Mouse (Mus musculus) embryonic facial prominence, embryonic 11.5 days (tissue): ENCODE data around the gene Tex36. TPM values are rescaled to one million over a fixed set of nuclear protein-coding genes. Genes with fewer than 3 reads are reported as not detected.

Experiments
- ATAC-seq: fragments of 200-750 bp; cut with Nextera tagmentation; replicated peaks from 2 replicates; pipeline ENCODE4 v1.8.0; 2017; ENCODE audit warnings: low read depth; ENCODE audit not compliant: insufficient number of reproducible peaks, low FRiP score, low TSS enrichment
- DNase-seq: peaks from one replicate; pipeline ENCODE4 v3.0.0-alpha.2; 2015; ENCODE audit warnings: low spot score
- H3K27ac ChIP-seq: fragments of 300-500 bp; sonication (generic); replicated peaks from 2 replicates; pipeline ENCODE4 v1.5.1; 2014; ENCODE audit warnings: mild to moderate bottlenecking, low read depth, low read length, control low read depth
- H3K27me3 ChIP-seq: fragments of 300-500 bp; sonication (generic); 2 replicates; pipeline ENCODE4 v1.6.1; 2014; ENCODE audit warnings: mild to moderate bottlenecking, low read length, moderate library complexity, mixed read lengths; ENCODE audit not compliant: control insufficient read depth, insufficient read depth
- H3K36me3 ChIP-seq: fragments of 300-500 bp; sonication (generic); replicated peaks from 2 replicates; pipeline ENCODE4 v1.6.1; 2014; ENCODE audit warnings: low read depth, mild to moderate bottlenecking, low read length, moderate library complexity, mixed read lengths; ENCODE audit not compliant: control insufficient read depth, insufficient read depth
- H3K4me1 ChIP-seq: fragments of 300-500 bp; sonication (generic); 2 replicates; pipeline ENCODE4 v1.6.1; 2014; ENCODE audit warnings: low read length, mixed read lengths; ENCODE audit not compliant: control insufficient read depth, insufficient read depth
- H3K4me2 ChIP-seq: fragments of 300-500 bp; sonication (generic); 2 replicates; pipeline ENCODE4 v1.6.1; 2014; ENCODE audit warnings: low read depth, mild to moderate bottlenecking, control low read depth, low read length, moderate library complexity
- H3K4me3 ChIP-seq: fragments of 300-500 bp; sonication (generic); 2 replicates; pipeline ENCODE4 v1.5.1; 2014; ENCODE audit warnings: low read depth, low read length, control low read depth
- H3K9ac ChIP-seq: fragments of 300-500 bp; sonication (generic); replicated peaks from 2 replicates; pipeline ENCODE4 v1.6.1; 2014; ENCODE audit warnings: mild to moderate bottlenecking, control low read depth, low read length
- H3K9me3 ChIP-seq: fragments of 300-500 bp; sonication (generic); replicated peaks from 2 replicates; pipeline ENCODE4 v1.6.1; 2016; ENCODE audit warnings: mild to moderate bottlenecking, low read length, inconsistent platforms, mixed read lengths; ENCODE audit not compliant: control insufficient read depth
- WGBS: fragments of 180-500 bp; shearing (Covaris S2); extraction: QIAGEN DNeasy Blood & Tissue Kit; methylation state at CpG from one replicate; pipeline ENCODE4 v1.1.7; 2014; 5-methylcytosine and 5-hydroxymethylcytosine counted together
- polyA plus RNA-seq: library from polyadenylated mRNA; unstranded; fragments of >200 nt; fragmentation: Nextera tagmentation; extraction: Ambion mirVana; gene quantifications from 2 replicates; pipeline ENCODE4 v1.2.1, GENCODE M21; 2014

The Tex36 gene
- polyA plus RNA-seq, 1 experiment from 2014 or later = not detected

DNA sequence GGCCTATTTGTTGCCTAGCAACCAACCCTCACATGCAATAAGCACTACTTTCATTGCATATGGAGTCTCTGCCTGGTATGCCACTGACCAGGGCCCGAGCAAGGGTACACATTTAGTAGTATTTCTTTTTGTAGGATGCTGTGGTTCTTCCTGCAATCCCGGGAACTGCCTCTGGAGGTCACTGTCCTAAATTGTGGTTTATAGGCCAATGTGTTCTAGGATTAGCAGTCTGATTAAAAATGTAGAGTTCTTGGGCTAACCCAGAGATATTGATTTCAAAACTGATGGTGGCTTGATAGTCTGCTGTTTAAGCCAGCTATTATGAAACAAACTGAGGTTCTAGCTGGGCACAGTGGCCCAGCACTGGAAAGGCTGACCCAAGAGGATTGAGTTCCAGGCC lies 30.5 kb upstream of the Tex36 start:
- no peaks in the 10 kb centered on the region for H3K36me3 ChIP-seq
- H3K9ac ChIP-seq = no peak overlapping the region
- no peak overlapping the region for H3K4me2 ChIP-seq
- no peaks in the 10 kb centered on the region for H3K4me1 ChIP-seq
- no peaks in the 10 kb centered on the region for H3K27me3 ChIP-seq
- no peak overlapping the region for H3K27ac ChIP-seq
- H3K4me3 ChIP-seq = no peak overlapping the region
- DNase-seq (peak; percentile 72), ATAC-seq (no peak)
- WGBS = 33% methylated on average over 2 of the region's 2 CpGs
- no peaks in the 10 kb centered on the region for H3K9me3 ChIP-seq

DNA sequence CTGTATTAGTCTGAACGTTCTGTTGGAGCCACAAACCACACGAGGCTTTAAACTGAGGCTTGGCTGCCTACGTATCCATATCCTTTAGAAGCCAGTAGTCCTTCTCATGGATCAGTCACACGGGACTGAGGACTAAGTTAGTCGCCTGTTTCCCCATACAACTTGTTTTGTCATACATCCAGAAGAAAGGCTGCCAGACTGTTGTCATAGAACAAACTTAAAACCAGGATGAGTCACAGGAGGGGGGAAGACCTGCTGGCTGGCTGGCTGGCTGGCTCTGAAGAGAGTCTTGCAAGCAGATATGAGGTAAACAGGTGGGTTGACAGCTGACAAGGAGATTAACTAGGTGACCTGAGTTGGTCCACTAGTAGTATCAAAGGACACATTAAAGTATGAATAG lies 28.9 kb upstream of the Tex36 start:
- Histone ChIP-seq H3K27ac (no peak overlapping the region), H3K9me3 (no peaks in the 10 kb centered on the region), H3K4me1 (no peaks in the 10 kb centered on the region), H3K4me3 (no peak overlapping the region), H3K36me3 (no peaks in the 10 kb centered on the region), H3K4me2 (no peak overlapping the region), H3K9ac (no peak overlapping the region), H3K27me3 (no peaks in the 10 kb centered on the region)
- DNase-seq (no peak), ATAC-seq (no peak)
- WGBS = 77% methylated on average over 5 of the region's 5 CpGs

DNA sequence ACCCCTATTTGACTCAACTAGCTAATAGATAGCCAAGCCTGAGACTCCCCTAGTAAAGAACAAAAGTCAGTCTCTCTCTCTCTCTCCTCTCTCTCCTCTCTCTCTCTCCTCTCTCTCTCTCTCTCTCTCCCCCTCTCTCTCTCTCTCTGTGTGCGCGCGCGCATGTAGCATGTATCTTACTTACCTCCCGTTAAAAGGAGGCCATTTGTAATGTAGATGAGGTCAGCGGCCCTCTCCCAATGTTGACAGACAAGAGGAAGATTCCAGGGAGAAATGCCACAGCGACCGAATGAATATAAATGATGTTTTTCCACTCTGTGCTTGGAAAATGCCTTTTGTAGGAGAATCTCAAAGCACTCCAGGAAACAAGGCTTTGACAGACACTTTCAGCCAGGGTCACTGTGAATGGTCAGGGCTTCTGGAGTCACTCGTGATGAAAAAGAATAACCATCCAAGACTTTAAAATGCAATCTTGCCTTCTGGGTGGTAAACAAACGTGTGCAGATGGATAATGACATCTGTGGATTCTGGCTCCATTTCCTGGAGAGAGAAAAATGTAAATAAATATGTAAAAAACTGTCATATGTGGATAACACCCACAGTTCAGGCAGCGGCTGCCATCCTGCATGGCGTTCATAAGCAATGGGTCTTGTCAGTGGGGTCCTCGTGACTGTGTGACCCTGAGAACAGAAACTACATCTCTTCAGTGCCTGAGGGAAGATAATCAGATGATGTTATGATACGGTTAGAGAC lies 25.4 kb upstream of the Tex36 start:
- Histone ChIP-seq H3K27ac (no peak overlapping the region), H3K9me3 (no peaks in the 10 kb centered on the region), H3K27me3 (no peaks in the 10 kb centered on the region), H3K36me3 (no peaks in the 10 kb centered on the region), H3K4me2 (no peak overlapping the region), H3K4me1 (no peaks in the 10 kb centered on the region), H3K9ac (no peak overlapping the region), H3K4me3 (no peak overlapping the region)
- ATAC-seq (no peak), DNase-seq (no peak)
- WGBS = 55% methylated on average over 14 of the region's 14 CpGs

DNA sequence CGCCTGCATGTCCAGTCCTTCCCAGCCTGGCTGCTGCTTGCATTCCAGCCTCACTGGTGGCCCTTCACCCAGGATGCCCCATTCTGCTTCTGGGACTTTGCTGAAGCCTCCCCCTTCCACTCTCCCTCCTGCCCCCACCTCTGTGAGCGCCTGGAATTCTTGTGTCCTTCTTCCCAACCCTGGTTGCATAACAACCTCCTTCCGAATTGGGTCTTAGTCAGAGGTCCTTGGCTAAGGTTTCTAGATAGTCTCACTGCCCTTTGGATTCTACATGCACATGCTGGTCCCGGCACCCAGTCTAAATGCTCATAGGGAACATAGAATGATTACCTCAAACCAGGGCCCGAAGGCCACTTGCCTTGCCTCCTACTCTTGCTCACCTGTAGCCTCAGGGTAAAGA lies 21.3 kb upstream of the Tex36 start:
- Histone ChIP-seq H3K27ac (no peak overlapping the region), H3K4me3 (no peak overlapping the region), H3K36me3 (no peaks in the 10 kb centered on the region), H3K4me2 (no peak overlapping the region), H3K4me1 (no peaks in the 10 kb centered on the region), H3K27me3 (no peaks in the 10 kb centered on the region), H3K9me3 (no peaks in the 10 kb centered on the region), H3K9ac (no peak overlapping the region)
- DNase-seq (no peak), ATAC-seq (no peak)
- 83% methylated on average over 5 of the region's 5 CpGs for WGBS

DNA sequence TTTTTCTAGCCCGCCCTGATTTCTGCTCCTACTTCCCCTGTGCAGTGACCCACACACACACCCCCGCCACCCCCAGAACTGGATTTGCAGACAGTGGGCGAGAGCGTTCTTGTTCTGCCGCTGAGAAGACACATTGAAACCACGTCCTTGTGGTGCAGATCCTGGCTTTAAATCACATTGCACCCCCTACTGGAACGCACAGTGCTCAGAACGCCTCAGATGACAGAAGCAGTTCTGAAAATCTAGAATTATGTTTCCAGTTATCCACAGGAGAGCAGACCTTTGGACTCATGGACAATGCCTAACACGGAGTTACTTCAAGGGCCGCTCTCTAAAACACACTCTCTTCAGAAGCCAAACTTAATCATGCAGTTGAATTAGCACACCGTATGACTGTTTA lies 18.8 kb upstream of the Tex36 start:
- Histone ChIP-seq H3K9me3 (no peaks in the 10 kb centered on the region), H3K27me3 (no peaks in the 10 kb centered on the region), H3K4me2 (no peak overlapping the region), H3K4me1 (no peaks in the 10 kb centered on the region), H3K9ac (no peak overlapping the region), H3K36me3 (no peaks in the 10 kb centered on the region), H3K27ac (no peak overlapping the region), H3K4me3 (no peak overlapping the region)
- ATAC-seq = no peak
- WGBS = 51% methylated on average over 11 of the region's 11 CpGs
- DNase-seq = peak; percentile 67

DNA sequence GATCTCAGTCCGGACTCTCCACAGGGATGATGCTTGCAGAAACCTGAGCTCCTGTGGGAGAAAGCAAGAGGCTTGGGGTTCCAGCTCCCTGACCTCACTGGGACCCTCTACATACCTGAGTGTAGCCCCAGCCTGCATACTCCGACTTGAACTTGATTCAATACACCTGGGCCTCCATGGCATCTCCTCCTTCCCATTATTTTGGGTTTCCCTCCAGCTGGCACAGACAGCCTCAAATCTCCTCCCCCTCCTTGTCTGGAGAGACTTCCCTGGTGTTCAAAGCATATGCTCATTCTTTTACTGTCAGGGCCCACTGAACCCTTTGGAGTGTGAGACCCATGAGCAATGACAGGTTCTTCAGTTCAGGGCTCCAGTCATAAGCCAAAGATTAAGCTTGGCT lies 11.0 kb upstream of the Tex36 start:
- DNase-seq (no peak), ATAC-seq (no peak)
- WGBS = 80% methylated on average over 2 of the region's 2 CpGs
- Histone ChIP-seq H3K27ac (no peak overlapping the region), H3K36me3 (no peaks in the 10 kb centered on the region), H3K4me3 (no peak overlapping the region), H3K4me2 (no peak overlapping the region), H3K9ac (no peak overlapping the region), H3K9me3 (no peaks in the 10 kb centered on the region), H3K27me3 (no peaks in the 10 kb centered on the region), H3K4me1 (no peaks in the 10 kb centered on the region)

DNA sequence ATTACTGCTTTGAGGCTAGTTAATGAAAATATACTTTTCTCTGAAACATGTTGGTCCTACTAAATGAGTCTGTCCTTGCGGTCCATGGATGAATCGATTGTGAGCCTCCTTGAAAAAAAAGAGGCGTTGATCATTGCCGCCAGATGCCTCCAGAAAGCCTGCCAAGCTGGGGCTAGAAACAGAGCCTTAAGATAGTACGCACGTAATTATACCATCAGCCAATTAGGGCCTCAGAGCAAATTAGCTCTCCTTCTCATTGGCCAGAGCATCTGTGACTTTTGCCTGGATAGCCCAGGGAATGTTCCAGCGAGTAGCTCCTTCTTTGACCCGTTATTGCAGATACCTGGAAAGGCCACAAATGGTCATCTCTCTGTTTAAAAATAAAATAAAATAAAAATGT lies 7.6 kb upstream of the Tex36 start:
- H3K27me3 ChIP-seq = no peaks in the 10 kb centered on the region
- DNase-seq = no peak
- no peak overlapping the region for H3K4me3 ChIP-seq
- no peak for ATAC-seq
- no peaks in the 10 kb centered on the region for H3K36me3 ChIP-seq
- 70% methylated on average over 8 of the region's 8 CpGs for WGBS
- H3K4me1 ChIP-seq = no peaks in the 10 kb centered on the region
- H3K9ac ChIP-seq = no peak overlapping the region
- H3K9me3 ChIP-seq = no peaks in the 10 kb centered on the region
- H3K4me2 ChIP-seq = no peak overlapping the region
- H3K27ac ChIP-seq = no peak overlapping the region

DNA sequence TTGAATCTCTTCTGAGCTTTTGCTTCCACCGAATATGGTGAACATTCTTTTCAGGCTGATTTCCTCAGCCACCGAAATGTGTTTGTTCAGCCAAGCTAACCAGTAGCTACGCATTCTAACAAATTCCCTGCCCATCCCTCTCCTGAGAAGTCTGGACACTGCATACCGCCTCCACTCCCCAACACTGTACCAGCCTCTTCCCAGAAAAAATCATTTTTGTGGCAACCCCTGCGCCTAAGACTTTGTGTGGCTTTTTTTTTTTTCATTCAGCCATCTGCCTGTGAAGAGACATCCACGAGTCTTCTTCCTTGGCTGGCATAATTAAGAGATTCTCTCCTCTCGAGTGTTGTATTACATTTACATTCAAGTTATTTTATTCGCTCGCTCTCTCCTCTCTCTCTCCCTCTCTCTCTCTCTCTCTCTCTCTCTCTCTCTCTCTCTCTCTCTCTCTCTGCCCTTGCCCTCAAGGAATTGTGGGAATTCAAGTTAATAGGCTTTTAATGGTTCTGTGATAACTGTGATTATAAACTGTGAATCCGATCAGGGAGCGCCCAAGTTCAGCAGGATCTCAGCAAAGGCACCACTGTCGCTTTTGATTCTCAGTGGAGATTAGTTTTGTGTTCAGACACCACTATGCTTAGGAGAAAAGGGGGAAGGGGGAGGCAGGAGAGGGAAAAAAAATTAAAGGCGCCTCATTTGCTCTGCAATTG lies 6.8 kb upstream of the Tex36 start:
- DNase-seq (no peak), ATAC-seq (no peak)
- WGBS = 72% methylated on average over 13 of the region's 13 CpGs
- Histone ChIP-seq H3K27me3 (no peaks in the 10 kb centered on the region), H3K4me1 (no peaks in the 10 kb centered on the region), H3K4me2 (no peak overlapping the region), H3K36me3 (no peaks in the 10 kb centered on the region), H3K27ac (no peak overlapping the region), H3K4me3 (no peak overlapping the region), H3K9me3 (no peaks in the 10 kb centered on the region), H3K9ac (no peak overlapping the region)
